Mouse (Mus musculus): Measurements from ENCODE around the gene Etnk1. TPM values are rescaled to one million over a fixed set of nuclear protein-coding genes. Genes with fewer than 3 reads are reported as not detected.

Gene Etnk1
- polyA plus RNA-seq, 1 experiment, result 48.6 TPM

- H3K4me1 ChIP-seq (ENCODE audit: control insufficient read depth, insufficient read depth, low read length), result no peaks in the 10 kb centered on the region
- H3K4me3 ChIP-seq (ENCODE audit: insufficient read depth, low read length), result no peak overlapping the region
- TF ChIP-seq POLR2A (IDR thresholded peaks at IDR 0.05; ENCODE audit: low read depth, low read length), result no peak
- TF ChIP-seq CTCF (IDR thresholded peaks at IDR 0.05; ENCODE audit: borderline replicate concordance, insufficient read depth, low read length), result no peak
- H3K27ac ChIP-seq (ENCODE audit: insufficient read depth, low read length), result no peak overlapping the region
These were observed 62.9 kb downstream of the Etnk1 start for GRCm38 (mm10) chr6:143229906-143230305.

GRCm38 (mm10) chr6:143230888-143231287 lies 63.9 kb downstream of the Etnk1 start:
- no peak overlapping the region for H3K4me3 ChIP-seq (ENCODE audit: insufficient read depth, low read length)
- H3K4me1 ChIP-seq (ENCODE audit: control insufficient read depth, insufficient read depth, low read length), result no peaks in the 10 kb centered on the region
- no peak overlapping the region for H3K27ac ChIP-seq (ENCODE audit: insufficient read depth, low read length)
- no peak for TF ChIP-seq POLR2A (IDR thresholded peaks at IDR 0.05; ENCODE audit: low read depth, low read length)
- TF ChIP-seq CTCF (IDR thresholded peaks at IDR 0.05; ENCODE audit: borderline replicate concordance, insufficient read depth, low read length), result no peak

- no peak overlapping the region for H3K27ac ChIP-seq (ENCODE audit: insufficient read depth, low read length)
- no peaks in the 10 kb centered on the region for H3K4me1 ChIP-seq (ENCODE audit: control insufficient read depth, insufficient read depth, low read length)
- no peak for TF ChIP-seq POLR2A (IDR thresholded peaks at IDR 0.05; ENCODE audit: low read depth, low read length)
- no peak for TF ChIP-seq CTCF (IDR thresholded peaks at IDR 0.05; ENCODE audit: borderline replicate concordance, insufficient read depth, low read length)
- no peak overlapping the region for H3K4me3 ChIP-seq (ENCODE audit: insufficient read depth, low read length)
These were observed 65.7 kb downstream of the Etnk1 start for GRCm38 (mm10) chr6:143232718-143233117.

GRCm38 (mm10) chr6:143234868-143235267 lies 67.8 kb downstream of the Etnk1 start:
- no peak for TF ChIP-seq POLR2A (IDR thresholded peaks at IDR 0.05; ENCODE audit: low read depth, low read length)
- TF ChIP-seq CTCF (IDR thresholded peaks at IDR 0.05; ENCODE audit: borderline replicate concordance, insufficient read depth, low read length), result no peak
- Histone ChIP-seq H3K4me3 (ENCODE audit: insufficient read depth, low read length) (no peak overlapping the region), H3K4me1 (ENCODE audit: control insufficient read depth, insufficient read depth, low read length) (no peaks in the 10 kb centered on the region), H3K27ac (ENCODE audit: insufficient read depth, low read length) (no peak overlapping the region)

GRCm38 (mm10) chr6:143239362-143240074 lies 72.5 kb downstream of the Etnk1 start:
- TF ChIP-seq POLR2A (IDR thresholded peaks at IDR 0.05; ENCODE audit: low read depth, low read length) (no peak), CTCF (IDR thresholded peaks at IDR 0.05; ENCODE audit: borderline replicate concordance, insufficient read depth, low read length) (no peak)
- H3K27ac ChIP-seq (ENCODE audit: insufficient read depth, low read length), result no peak overlapping the region
- no peak overlapping the region for H3K4me3 ChIP-seq (ENCODE audit: insufficient read depth, low read length)
- H3K4me1 ChIP-seq (ENCODE audit: control insufficient read depth, insufficient read depth, low read length), result no peaks in the 10 kb centered on the region

- Histone ChIP-seq H3K4me1 (ENCODE audit: control insufficient read depth, insufficient read depth, low read length) (no peaks in the 10 kb centered on the region), H3K4me3 (ENCODE audit: insufficient read depth, low read length) (no peak overlapping the region), H3K27ac (ENCODE audit: insufficient read depth, low read length) (no peak overlapping the region)
- TF ChIP-seq CTCF (IDR thresholded peaks at IDR 0.05; ENCODE audit: borderline replicate concordance, insufficient read depth, low read length), result no peak
- no peak for TF ChIP-seq POLR2A (IDR thresholded peaks at IDR 0.05; ENCODE audit: low read depth, low read length)
These were observed 76.2 kb downstream of the Etnk1 start for GRCm38 (mm10) chr6:143243191-143243590.

- no peak overlapping the region for H3K27ac ChIP-seq (ENCODE audit: insufficient read depth, low read length)
- no peak overlapping the region for H3K4me3 ChIP-seq (ENCODE audit: insufficient read depth, low read length)
- TF ChIP-seq CTCF (IDR thresholded peaks at IDR 0.05; ENCODE audit: borderline replicate concordance, insufficient read depth, low read length) (no peak), POLR2A (IDR thresholded peaks at IDR 0.05; ENCODE audit: low read depth, low read length) (no peak)
- H3K4me1 ChIP-seq (ENCODE audit: control insufficient read depth, insufficient read depth, low read length), result no peaks in the 10 kb centered on the region
These were observed 90.9 kb downstream of the Etnk1 start for GRCm38 (mm10) chr6:143257921-143258320.

GRCm38 (mm10) chr6:143259169-143259629 lies 92.2 kb downstream of the Etnk1 start:
- TF ChIP-seq POLR2A (IDR thresholded peaks at IDR 0.05; ENCODE audit: low read depth, low read length) (no peak), CTCF (IDR thresholded peaks at IDR 0.05; ENCODE audit: borderline replicate concordance, insufficient read depth, low read length) (no peak)
- Histone ChIP-seq H3K4me1 (ENCODE audit: control insufficient read depth, insufficient read depth, low read length) (no peaks in the 10 kb centered on the region), H3K27ac (ENCODE audit: insufficient read depth, low read length) (no peak overlapping the region), H3K4me3 (ENCODE audit: insufficient read depth, low read length) (no peak overlapping the region)

GRCm38 (mm10) chr6:143259870-143260559 lies 93.0 kb downstream of the Etnk1 start:
- Histone ChIP-seq H3K27ac (ENCODE audit: insufficient read depth, low read length) (no peak overlapping the region), H3K4me3 (ENCODE audit: insufficient read depth, low read length) (no peak overlapping the region), H3K4me1 (ENCODE audit: control insufficient read depth, insufficient read depth, low read length) (no peaks in the 10 kb centered on the region)
- TF ChIP-seq POLR2A (IDR thresholded peaks at IDR 0.05; ENCODE audit: low read depth, low read length) (no peak), CTCF (IDR thresholded peaks at IDR 0.05; ENCODE audit: borderline replicate concordance, insufficient read depth, low read length) (no peak)
